Mouse (Mus musculus) testis, adult 2 months (tissue): Measurements from ENCODE around the gene Gm45140. TPM values are rescaled to one million over a fixed set of nuclear protein-coding genes. Genes with fewer than 3 reads are reported as not detected.

Experiments
- H3K27ac ChIP-seq: fragments of 200-500 bp; 2 replicates; pipeline ENCODE4 v1.5.1; 2012; ENCODE audit warnings: low read depth, low read length; ENCODE audit not compliant: control insufficient read depth, insufficient read depth
- H3K27me3 ChIP-seq: fragments of 200-500 bp; 2 replicates; pipeline ENCODE4 v1.6.1; 2012; ENCODE audit warnings: mild to moderate bottlenecking, low read length, moderate library complexity; ENCODE audit not compliant: control insufficient read depth, insufficient read depth
- H3K36me3 ChIP-seq: fragments of 200-500 bp; 2 replicates; pipeline ENCODE4 v1.6.1; 2012; ENCODE audit warnings: mild to moderate bottlenecking, low read length; ENCODE audit not compliant: control insufficient read depth, insufficient read depth
- H3K4me1 ChIP-seq: fragments of 200-500 bp; 2 replicates; pipeline ENCODE4 v1.6.1; 2012; ENCODE audit warnings: low read length; ENCODE audit not compliant: control insufficient read depth, insufficient read depth
- H3K4me3 ChIP-seq: fragments of 200-500 bp; 2 replicates; pipeline ENCODE4 v1.5.1; 2012; ENCODE audit warnings: low read depth, mild to moderate bottlenecking, low read length, moderate library complexity, mixed read lengths; ENCODE audit not compliant: control insufficient read depth
- CTCF ChIP-seq: fragments of 200-500 bp; IDR thresholded peaks from 2 replicates; pipeline ENCODE4 v1.5.1; 2012; ENCODE audit warnings: low read depth, mild to moderate bottlenecking, inconsistent platforms, low read length, moderate library complexity; ENCODE audit not compliant: control insufficient read depth, insufficient read depth, insufficient replicate concordance
- POLR2A ChIP-seq: fragments of 200-500 bp; IDR thresholded peaks from 2 replicates; pipeline ENCODE4 v1.6.1; 2012; ENCODE audit warnings: low read depth, mild to moderate bottlenecking, inconsistent platforms, low read length, moderate library complexity; ENCODE audit not compliant: control insufficient read depth
- polyA plus RNA-seq: library from polyadenylated mRNA; depleted of rRNA; stranded (reverse); fragments of >200 nt; gene quantifications from 2 replicates; pipeline ENCODE4 v1.2.3, GENCODE M21; 2012

The Gm45140 gene
- polyA plus RNA-seq, 1 experiment = 0.95 TPM

DNA sequence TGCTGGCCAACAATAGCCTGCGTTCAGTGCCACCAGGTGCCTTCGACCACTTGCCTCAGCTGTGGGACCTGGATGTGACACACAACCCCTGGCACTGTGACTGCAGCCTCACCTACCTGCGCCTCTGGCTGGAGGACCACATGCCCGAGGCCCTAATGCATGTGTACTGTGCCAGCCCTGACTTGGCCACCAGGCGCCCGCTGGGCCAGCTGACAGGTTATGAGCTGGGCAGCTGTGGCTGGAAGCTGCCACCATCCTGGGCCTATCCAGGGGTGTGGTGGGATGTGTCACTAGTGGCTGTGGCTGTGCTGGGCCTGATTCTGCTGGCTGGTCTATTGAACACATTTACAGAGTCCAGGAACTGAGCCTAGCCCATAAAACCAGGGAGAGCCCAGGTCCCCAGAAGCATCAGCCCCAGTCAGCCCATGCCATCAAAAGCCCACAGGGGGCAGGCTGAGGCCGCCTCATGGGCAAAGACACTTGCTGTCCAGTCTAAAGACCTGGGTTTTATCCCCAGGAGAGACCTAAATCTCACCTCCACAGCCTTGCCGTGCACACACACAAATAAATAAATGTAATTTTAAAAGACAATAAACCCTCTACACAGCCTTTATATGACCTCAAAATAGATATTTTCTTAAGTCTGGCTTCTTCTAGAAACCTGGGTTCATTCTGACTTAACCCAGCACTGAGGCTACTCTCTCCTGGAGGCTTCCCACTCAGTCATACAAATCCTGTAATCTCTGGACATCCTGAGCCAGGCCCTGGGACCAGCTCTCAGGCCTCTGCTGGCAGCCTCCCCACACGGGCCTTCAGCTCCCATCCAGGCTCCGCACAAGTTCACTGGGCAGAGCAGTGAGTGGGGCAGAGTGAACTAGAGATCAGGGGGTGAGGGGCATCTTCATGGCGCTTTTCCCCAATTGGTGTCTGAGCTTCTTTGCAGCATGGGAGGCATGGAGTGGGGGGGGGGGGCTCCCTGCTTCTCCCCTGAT lies 56.1 kb downstream of the Gm45140 start:
- no peaks in the 10 kb centered on the region for H3K4me1 ChIP-seq
- H3K27ac ChIP-seq = no peak overlapping the region
- no peak overlapping the region for H3K4me3 ChIP-seq
- TF ChIP-seq CTCF = peak; percentile 27; the same call in 1 of the 2 replicates
- no peak for TF ChIP-seq POLR2A
- H3K27me3 ChIP-seq = no peaks in the 10 kb centered on the region
- no peaks in the 10 kb centered on the region for H3K36me3 ChIP-seq

- no peaks in the 10 kb centered on the region for H3K36me3 ChIP-seq
- H3K4me3 ChIP-seq = no peak overlapping the region
- TF ChIP-seq CTCF (no peak), POLR2A (no peak)
- H3K27ac ChIP-seq = no peak overlapping the region
- no peaks in the 10 kb centered on the region for H3K27me3 ChIP-seq
- no peaks in the 10 kb centered on the region for H3K4me1 ChIP-seq
These were observed 57.1 kb downstream of the Gm45140 start for GRCm38 (mm10) chr6:87778294-87779173.

DNA sequence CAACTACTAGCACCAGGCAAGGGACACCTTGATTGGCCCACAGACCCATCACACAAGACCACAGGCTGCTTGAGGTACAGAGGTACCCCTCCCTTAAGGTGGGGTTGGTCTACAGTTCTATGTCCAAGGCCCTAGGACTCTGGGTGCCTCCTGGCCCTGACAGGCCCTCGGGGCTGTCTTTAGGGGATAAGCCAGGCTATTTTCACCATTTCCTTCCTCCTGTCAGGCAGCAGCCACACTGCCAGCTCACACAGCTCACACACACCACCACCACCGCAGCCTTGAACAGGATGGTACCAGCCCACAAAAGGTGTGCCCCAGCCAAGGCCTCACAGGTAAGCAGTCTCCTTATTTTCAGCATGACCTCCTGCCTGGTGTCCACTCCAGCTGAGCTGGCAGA lies 57.8 kb downstream of the Gm45140 start, which contains the start of gene Gp9:
TSS of gene Gp9 (plus strand) at position 231 of the 400 bp plus-strand sequence.
- Histone ChIP-seq H3K36me3 (no peaks in the 10 kb centered on the region), H3K4me1 (no peaks in the 10 kb centered on the region), H3K27ac (no peak within 1 kb of the TSS), H3K27me3 (no peaks in the 10 kb centered on the region), H3K4me3 (no peak within 1 kb of the TSS)
- TF ChIP-seq CTCF = no peak
- TF ChIP-seq POLR2A = no peak

DNA sequence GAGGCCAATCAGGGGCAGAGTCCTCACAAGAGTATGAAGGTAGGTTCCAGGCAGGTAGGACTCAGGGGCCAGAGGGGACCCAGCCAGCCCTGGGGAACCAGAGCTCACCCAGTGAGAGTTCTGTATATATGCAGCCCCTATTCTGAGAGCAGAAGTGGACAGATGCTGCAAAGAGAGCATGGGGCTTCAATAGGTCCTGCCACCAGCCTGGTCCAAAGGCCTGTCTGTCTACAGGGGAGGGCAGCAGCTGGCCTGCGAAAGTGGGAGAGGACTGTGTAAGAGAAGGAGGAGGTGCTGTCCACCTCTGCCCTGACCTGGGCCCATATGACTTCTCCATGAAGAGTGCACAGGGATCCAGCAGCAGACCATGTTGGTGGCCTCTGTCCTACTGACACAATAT lies 58.9 kb downstream of the Gm45140 start:
- no peak overlapping the region for H3K4me3 ChIP-seq
- H3K36me3 ChIP-seq = no peaks in the 10 kb centered on the region
- no peak for TF ChIP-seq CTCF
- no peak for TF ChIP-seq POLR2A
- no peaks in the 10 kb centered on the region for H3K4me1 ChIP-seq
- H3K27me3 ChIP-seq = no peaks in the 10 kb centered on the region
- H3K27ac ChIP-seq = no peak overlapping the region

GRCm38 (mm10) chr6:87775588-87776245 lies 59.9 kb downstream of the Gm45140 start:
- Histone ChIP-seq H3K27ac (no peak overlapping the region), H3K36me3 (no peaks in the 10 kb centered on the region), H3K4me3 (no peak overlapping the region), H3K27me3 (no peaks in the 10 kb centered on the region), H3K4me1 (no peaks in the 10 kb centered on the region)
- TF ChIP-seq POLR2A (no peak), CTCF (no peak)

DNA sequence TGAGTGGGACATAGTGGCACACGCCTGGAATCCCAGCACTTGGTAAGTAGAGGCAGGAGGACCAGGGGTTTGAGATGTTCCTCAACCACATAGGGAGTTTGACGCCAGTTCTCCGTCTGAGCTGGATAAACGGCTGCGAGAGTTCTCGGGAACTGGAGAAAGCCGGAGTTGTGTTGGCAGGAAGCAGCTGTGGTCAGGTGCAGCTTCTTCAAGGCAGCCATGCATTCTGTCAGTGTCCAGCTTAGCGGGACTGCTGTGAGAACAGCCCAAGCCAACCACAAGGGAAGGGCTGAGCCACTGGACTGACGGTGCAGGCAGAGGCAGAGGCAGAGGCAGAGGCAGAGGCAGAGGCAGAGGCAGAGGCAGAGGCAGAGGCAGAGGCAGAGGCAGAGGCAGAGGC lies 60.7 kb downstream of the Gm45140 start:
- Histone ChIP-seq H3K27me3 (no peaks in the 10 kb centered on the region), H3K27ac (no peak overlapping the region)
- TF ChIP-seq CTCF (no peak), POLR2A (no peak)

GRCm38 (mm10) chr6:87774466-87774865 lies 61.1 kb downstream of the Gm45140 start:
- Histone ChIP-seq H3K27ac (no peak overlapping the region), H3K4me3 (no peak overlapping the region), H3K27me3 (no peaks in the 10 kb centered on the region), H3K36me3 (no peaks in the 10 kb centered on the region), H3K4me1 (no peaks in the 10 kb centered on the region)
- TF ChIP-seq CTCF = no peak
- no peak for TF ChIP-seq POLR2A

More for the DNA sequence above, 60.7 kb downstream of the Gm45140 start:
- Histone ChIP-seq H3K4me3 (no peak overlapping the region), H3K36me3 (no peaks in the 10 kb centered on the region), H3K4me1 (no peaks in the 10 kb centered on the region)
